Mouse (Mus musculus) heart, adult 2 months (tissue): ENCODE measurements at regions not wholly inside any gene's neighbourhood (a gene's known extent, or its start where the extent isn't known, plus 50 kb on each side); places are given as distances from the start of the nearest gene placed in this dataset.

Experiments
- CTCF ChIP-seq: fragments of 200-600 bp; IDR thresholded peaks from 2 replicates; pipeline ENCODE4 v1.8.1; 2022; ENCODE audit warnings: antibody characterized with exemption, mild to moderate bottlenecking, moderate library complexity
- EP300 ChIP-seq: fragments of 200-500 bp; IDR thresholded peaks from 2 replicates; pipeline ENCODE4 v1.6.1; 2011; ENCODE audit warnings: low read depth, low read length, control low read depth; ENCODE audit not compliant: insufficient read depth
- POLR2A ChIP-seq: fragments of 200-500 bp; IDR thresholded peaks from 2 replicates; pipeline ENCODE4 v1.6.1; 2011; ENCODE audit warnings: mild to moderate bottlenecking, low read depth, low read length, control low read depth; ENCODE audit not compliant: insufficient read depth

DNA sequence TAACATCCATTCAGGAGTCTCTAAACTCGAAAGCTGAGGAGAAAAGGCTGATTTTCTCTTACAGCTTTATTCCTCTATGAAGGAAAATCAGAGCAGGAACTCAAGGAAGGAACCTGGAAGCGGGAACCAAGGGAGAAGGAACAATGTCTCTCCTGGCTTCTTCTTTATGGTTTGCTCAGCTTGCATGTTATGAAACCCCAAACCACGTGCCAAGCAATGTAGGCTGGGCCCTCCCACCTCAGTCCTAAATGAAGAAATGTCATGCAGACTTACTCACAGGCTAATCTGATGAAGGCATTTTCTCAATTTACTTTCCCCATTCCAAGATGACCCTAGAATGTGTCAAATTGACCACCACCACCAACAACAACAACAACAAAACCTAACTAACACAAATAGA lies 998.4 kb downstream of the Sorcs1 start:
- TF ChIP-seq CTCF (no peak), POLR2A (no peak), EP300 (no peak)
